Mouse (Mus musculus): ENCODE measurements around the gene Arl4c.

Gene Arl4c

GRCm38 (mm10) chr1:88624376-88624775 lies 77.6 kb downstream of the Arl4c start:
- no peak for DNase-seq (ENCODE audit: low spot score in 2 of 2)

- DNase-seq (ENCODE audit: low spot score in 2 of 2) = peak in 1 of 2 experiments; percentile 22
Measured at GRCm38 (mm10) chr1:88623541-88624115, 78.4 kb downstream of the Arl4c start.

All from left cerebral cortex, adult 9 months (tissue).